Mouse (Mus musculus) urinary bladder, adult 18-20 months (tissue): ENCODE results near the gene Rnase13.
"Not testable (repeated sequence)": the region's sequence is repeated elsewhere in the genome, so short reads cannot be mapped to it uniquely, and the experiment has no call there.

Source experiments
- DNase-seq, 2 experiments: peaks; one replicate each; pipeline ENCODE4 v3.0.0; 2022; ENCODE audit warnings: low spot score in 2 of 2, mixed read lengths in 2 of 2

Gene Rnase13

DNA sequence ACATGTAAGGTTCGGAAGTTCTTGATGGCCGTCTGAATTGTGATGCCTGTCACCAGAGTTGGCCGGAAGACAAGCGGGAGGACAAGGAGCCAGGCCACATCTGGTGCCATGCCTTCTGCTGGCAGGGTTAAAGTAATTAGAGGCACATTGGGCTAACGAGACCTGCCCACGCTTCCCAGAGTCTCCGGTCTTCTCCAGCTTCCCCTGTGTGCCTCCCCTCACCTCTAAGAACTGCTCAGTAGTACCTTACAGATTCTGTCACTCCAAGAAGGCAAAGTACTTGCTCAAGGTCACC, at the start of gene Rnase13:
Gene Rnase13, minus strand, starts transcription at position 203 of the 295 bp plus-strand sequence.
- DNase-seq = no peak

GRCm38 (mm10) chr14:51967400-51967799, 44.8 kb upstream of the Rnase13 start:
- no peak for DNase-seq

DNA sequence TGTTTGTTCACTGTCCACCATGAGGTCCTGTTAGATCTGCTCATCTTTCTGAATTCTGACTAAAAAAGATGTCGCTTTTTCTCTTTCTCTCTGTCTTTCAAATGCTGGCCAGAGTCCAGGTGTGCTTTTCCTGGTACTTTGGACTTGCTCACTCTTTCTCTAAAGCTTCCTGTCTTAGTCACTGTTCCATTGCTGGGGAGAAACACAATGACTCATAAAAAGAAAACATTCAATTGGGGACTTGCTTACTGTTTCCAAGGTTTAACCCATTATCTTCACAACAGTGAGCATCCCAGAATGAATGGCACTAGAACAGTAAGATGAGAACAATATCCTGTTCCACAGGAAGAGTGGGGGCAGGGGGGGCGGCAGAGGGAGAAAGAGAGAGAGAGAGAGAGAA, 37.7 kb upstream of the Rnase13 start:
- no peak for DNase-seq

GRCm38 (mm10) chr14:51943336-51943735, 20.8 kb upstream of the Rnase13 start:
- DNase-seq = no peak

DNA sequence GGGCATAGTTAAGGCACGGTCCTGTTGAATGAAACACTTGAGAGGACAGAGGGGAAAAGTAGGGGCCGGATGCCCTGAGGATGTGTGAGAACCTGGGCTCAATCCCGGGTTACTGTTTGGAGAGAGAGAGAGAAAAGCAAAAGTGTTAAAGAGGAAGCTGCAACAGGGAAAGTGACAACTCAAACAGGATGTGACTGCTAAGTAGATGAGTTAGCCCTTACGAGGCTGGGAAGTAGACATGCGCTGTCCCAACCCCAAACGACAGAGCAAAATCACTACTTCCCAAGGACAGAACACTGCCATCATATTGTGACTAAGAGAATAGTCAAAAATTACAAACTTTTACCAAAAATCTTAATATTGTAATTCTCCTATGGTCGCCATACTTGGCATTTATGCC, 19.7 kb upstream of the Rnase13 start:
- no peak for DNase-seq

GRCm38 (mm10) chr14:51941577-51941976, 19.0 kb upstream of the Rnase13 start:
- DNase-seq = no peak

DNA sequence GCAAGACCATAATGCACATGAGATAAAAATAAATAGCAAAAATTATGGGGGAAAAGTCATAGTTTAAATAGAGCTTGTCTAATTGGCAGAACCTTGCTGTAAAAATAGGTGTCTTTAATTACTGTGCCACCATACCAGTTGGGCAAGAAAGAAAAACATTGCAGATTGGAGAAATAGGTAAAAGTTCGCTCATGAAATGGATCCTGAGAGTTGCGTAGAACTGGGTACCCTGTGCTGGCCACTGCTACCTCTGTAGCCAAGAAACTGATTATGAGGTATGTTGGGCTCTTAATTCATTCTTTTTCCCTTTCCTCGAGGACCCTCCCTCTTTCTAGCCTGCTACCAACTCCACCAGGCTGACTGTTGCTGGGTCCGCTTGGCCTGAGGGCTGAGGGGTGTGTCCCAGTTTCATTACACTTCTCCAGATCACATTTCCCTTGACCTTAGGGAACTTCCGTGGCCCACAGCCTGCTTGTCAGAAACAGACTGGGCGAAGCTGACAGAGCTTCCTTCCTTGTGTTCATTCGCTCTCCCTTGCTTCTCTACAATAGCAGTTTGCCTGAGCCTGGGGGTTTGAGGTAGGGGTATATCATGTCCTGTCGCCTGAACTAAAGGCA, 18.5 kb upstream of the Rnase13 start:
- DNase-seq = peak in 1 of 2 experiments; percentile 44

- DNase-seq = no peak
Observed at GRCm38 (mm10) chr14:51939005-51939404, 16.4 kb upstream of the Rnase13 start.

GRCm38 (mm10) chr14:51932092-51933020, 9.8 kb upstream of the Rnase13 start:
- DNase-seq = no peak

GRCm38 (mm10) chr14:51930824-51931223, 8.3 kb upstream of the Rnase13 start:
- DNase-seq = peak in 1 of 2 experiments; percentile 64

- DNase-seq = no peak
Observed at GRCm38 (mm10) chr14:51929968-51930367, 7.4 kb upstream of the Rnase13 start.

GRCm38 (mm10) chr14:51929309-51929943, 6.9 kb upstream of the Rnase13 start:
- peak in 1 of 2 experiments; percentile 66 for DNase-seq

DNA sequence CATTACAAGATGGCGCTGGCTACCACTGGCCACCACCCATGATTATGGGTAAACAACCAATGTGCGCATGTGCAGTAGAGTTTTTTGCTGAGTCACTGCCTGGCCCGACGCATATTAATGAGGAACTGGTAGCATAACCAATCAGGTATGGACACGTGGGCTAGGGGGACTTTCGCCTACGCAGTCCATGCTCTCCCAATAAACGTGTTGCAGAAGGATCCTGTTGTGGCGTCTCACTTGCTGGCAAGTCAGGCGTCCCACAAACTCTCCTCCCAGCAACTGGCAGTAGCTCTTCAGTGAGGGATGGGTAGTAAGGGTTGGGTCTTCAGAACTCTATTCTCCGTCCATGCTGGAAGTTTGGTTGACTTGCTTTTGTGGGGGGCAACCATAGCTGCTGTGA, 4.4 kb upstream of the Rnase13 start:
- not testable (repeated sequence) for DNase-seq

DNA sequence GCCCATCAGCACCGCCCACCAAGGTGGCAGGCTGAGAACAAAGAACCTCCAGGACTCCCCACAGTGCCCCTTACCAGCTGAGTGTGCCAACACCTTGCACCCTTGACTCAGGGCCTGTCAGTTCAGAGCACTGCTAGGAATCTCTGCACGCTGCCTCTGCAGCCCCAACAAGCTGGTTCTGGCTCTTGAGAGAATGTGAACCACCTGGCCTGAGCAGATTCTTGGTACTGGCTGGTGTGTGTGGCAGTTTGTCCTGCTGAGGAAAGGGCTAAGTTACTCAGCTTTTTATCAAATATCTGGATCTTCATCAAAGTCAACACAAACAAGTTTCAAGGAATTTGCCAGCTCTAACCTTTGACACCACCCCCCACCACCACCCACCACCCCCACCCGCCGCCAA, 919 bp upstream of the Rnase13 start:
- peak in 1 of 2 experiments; percentile 61 for DNase-seq

GRCm38 (mm10) chr14:51922910-51923309, 337 bp upstream of the Rnase13 start:
- DNase-seq = no peak

DNA sequence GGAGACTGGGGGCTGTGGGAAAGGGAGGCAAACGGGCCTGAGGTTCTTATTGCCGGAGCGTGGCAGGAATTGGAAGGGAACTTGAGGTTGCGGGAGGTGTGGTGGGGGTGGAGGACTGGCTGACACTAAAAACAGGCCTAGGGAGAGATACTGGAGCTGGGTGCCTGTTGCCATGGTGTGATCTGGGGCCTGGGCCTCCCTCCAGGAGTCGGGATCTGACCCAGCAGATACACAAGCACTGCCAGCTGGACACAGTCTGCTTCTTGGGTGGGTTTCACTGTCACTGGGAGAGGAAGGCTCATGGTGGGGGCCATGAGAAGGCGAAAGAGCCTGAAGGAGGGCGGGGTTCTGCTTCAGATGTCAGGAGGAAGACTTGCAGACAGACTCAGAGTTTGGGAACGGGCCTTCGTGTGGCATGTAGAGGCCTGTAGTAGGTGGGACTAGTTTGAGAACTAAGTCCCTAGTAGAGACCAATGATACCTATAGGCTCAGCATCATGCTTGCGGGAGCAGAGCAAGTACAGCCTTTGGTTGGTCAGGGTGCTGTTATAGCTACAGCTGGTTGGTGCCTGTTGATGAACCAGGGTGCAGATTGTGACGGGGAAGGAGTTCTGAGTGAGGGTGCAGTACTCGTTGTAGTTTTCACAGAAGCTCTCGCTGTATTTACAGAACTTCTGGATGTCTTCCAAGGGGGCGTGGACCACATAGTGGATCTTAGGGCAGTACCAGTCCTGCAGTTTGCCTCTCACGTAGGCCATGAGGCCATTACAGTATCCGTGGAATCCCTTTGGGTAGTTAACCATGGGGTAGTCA, 608 bp downstream of the Rnase13 start:
- peak in 1 of 2 experiments; percentile 54 for DNase-seq

- DNase-seq = no peak
Observed at GRCm38 (mm10) chr14:51918966-51919365, 3.6 kb downstream of the Rnase13 start.

- DNase-seq = no peak
Observed at GRCm38 (mm10) chr14:51918125-51918524, 4.4 kb downstream of the Rnase13 start, which contains the start of gene Tppp2. Gene Tppp2 (plus strand): TSS chr14:51918425.

DNA sequence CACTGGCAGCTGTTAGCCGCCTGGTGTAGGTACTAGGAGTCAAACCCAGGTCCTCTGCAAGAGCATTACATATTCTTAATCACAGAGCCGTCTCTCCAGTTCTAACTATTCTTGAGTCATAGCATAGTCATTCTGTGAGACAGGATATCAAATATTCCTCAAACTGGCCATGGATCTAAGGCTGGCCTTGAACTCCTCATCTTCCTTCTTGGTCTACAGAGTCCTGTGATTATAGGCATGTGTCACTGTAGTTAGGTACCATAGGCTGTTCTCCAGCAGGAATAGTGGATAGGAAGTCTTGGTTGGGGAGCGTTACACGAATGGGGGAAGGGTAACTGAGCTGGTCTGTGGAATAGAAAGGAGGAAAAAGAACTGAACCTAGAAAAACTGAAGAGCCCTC, 6.0 kb downstream of the Rnase13 start:
- no peak for DNase-seq

DNA sequence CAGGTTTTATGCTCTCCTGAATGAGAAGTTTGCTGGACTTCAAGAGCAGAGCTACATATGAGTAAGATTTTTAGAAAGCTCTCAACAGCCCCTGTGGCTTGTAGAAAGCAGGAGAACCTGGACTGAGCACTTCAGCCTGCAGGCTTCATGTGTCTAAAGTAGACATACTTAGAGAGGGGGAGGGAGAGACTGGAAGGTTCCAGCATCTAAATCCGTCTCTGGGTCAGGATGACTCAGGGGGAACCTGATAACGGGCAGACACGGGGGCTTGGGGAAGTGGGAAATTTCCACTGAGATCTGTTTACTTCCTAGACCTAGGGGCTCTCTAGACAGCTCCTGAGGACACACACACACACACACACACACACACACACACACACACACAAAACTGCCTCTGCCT, 7.5 kb downstream of the Rnase13 start:
- no peak for DNase-seq

GRCm38 (mm10) chr14:51913960-51914762, 8.4 kb downstream of the Rnase13 start, which contains the start of gene Ndrg2:
Gene Ndrg2 (minus strand): TSS chr14:51914158.
- DNase-seq = peak; percentile 65 to 81
